Mouse (Mus musculus): ENCODE measurements around the gene Rasl11a. TPM values are rescaled to one million over a fixed set of nuclear protein-coding genes. Genes with fewer than 3 reads are reported as not detected.

Gene Rasl11a
- polyA plus RNA-seq (2015; fragmentation: Nextera tagmentation; extraction: Ambion mirVana), result 2.6 and 2.7 TPM in 2 replicates

GRCm38 (mm10) chr5:146844945-146845365 is at the start of gene Rasl11a:
Gene Rasl11a, plus strand, starts transcription at chr5:146845071.
- Histone ChIP-seq H3K36me3 (ENCODE audit: control insufficient read depth, insufficient read depth) (no peaks in the 10 kb centered on the region), H3K4me2 (ENCODE audit: low read depth, low read length) (peak within 1 kb of the TSS; percentile 82), H3K9me3 (replicated peaks; ENCODE audit: control insufficient read depth, low read length) (no peaks in the 10 kb centered on the region), H3K9ac (ENCODE audit: low read depth, low read length) (peak within 1 kb of the TSS; percentile 47), H3K27ac (ENCODE audit: low read length) (no peak within 1 kb of the TSS), H3K4me3 (ENCODE audit: low read depth, low read length) (peak within 1 kb of the TSS; percentile 59), H3K27me3 (ENCODE audit: control insufficient read depth, insufficient read depth, low read depth, low read length) (peaks cover 34% of the 10 kb centered on the region), H3K4me1 (ENCODE audit: control insufficient read depth, low read depth, low read length) (peaks cover 12% of the 10 kb centered on the region)
- WGBS (ENCODE audit: insufficient replicate concordance), result 1% methylated on average over 40 of the region's 40 CpGs
- ATAC-seq (ENCODE audit: low read depth), result peak; percentile 80

GRCm38 (mm10) chr5:146795728-146796127 is 49.1 kb upstream of the Rasl11a start:
- Histone ChIP-seq H3K27me3 (ENCODE audit: control insufficient read depth, insufficient read depth, low read depth, low read length) (no peaks in the 10 kb centered on the region), H3K4me2 (ENCODE audit: low read depth, low read length) (no peak overlapping the region), H3K36me3 (ENCODE audit: control insufficient read depth, insufficient read depth) (no peaks in the 10 kb centered on the region), H3K9ac (ENCODE audit: low read depth, low read length) (no peak overlapping the region), H3K4me3 (ENCODE audit: low read depth, low read length) (no peak overlapping the region), H3K27ac (ENCODE audit: low read length) (no peak overlapping the region), H3K9me3 (replicated peaks; ENCODE audit: control insufficient read depth, low read length) (no peaks in the 10 kb centered on the region), H3K4me1 (ENCODE audit: control insufficient read depth, low read depth, low read length) (peaks cover 29% of the 10 kb centered on the region)
- no peak for ATAC-seq (ENCODE audit: low read depth)
- 78% methylated on average over 13 of the region's 13 CpGs for WGBS (ENCODE audit: insufficient replicate concordance)

- Histone ChIP-seq H3K27ac (ENCODE audit: low read length) (no peak overlapping the region), H3K4me2 (ENCODE audit: low read depth, low read length) (no peak overlapping the region), H3K4me1 (ENCODE audit: control insufficient read depth, low read depth, low read length) (peaks cover 16% of the 10 kb centered on the region), H3K36me3 (ENCODE audit: control insufficient read depth, insufficient read depth) (no peaks in the 10 kb centered on the region), H3K4me3 (ENCODE audit: low read depth, low read length) (no peak overlapping the region), H3K27me3 (ENCODE audit: control insufficient read depth, insufficient read depth, low read depth, low read length) (no peaks in the 10 kb centered on the region), H3K9me3 (replicated peaks; ENCODE audit: control insufficient read depth, low read length) (no peaks in the 10 kb centered on the region), H3K9ac (ENCODE audit: low read depth, low read length) (no peak overlapping the region)
- 49% methylated on average over 9 of the region's 9 CpGs for WGBS (ENCODE audit: insufficient replicate concordance)
- no peak for ATAC-seq (ENCODE audit: low read depth)
These were observed 46.8 kb upstream of the Rasl11a start for GRCm38 (mm10) chr5:146798031-146798430.

- 26% methylated on average over 8 of the region's 8 CpGs for WGBS (ENCODE audit: insufficient replicate concordance)
- H3K4me2 ChIP-seq (ENCODE audit: low read depth, low read length), result no peak overlapping the region
These were observed 38.9 kb upstream of the Rasl11a start for GRCm38 (mm10) chr5:146806004-146806430.

GRCm38 (mm10) chr5:146809951-146810350 is 34.9 kb upstream of the Rasl11a start:
- WGBS (ENCODE audit: insufficient replicate concordance), result 54% methylated on average over 5 of the region's 5 CpGs
- Histone ChIP-seq H3K9me3 (replicated peaks; ENCODE audit: control insufficient read depth, low read length) (no peaks in the 10 kb centered on the region), H3K9ac (ENCODE audit: low read depth, low read length) (no peak overlapping the region), H3K4me2 (ENCODE audit: low read depth, low read length) (no peak overlapping the region), H3K27me3 (ENCODE audit: control insufficient read depth, insufficient read depth, low read depth, low read length) (no peaks in the 10 kb centered on the region), H3K4me1 (ENCODE audit: control insufficient read depth, low read depth, low read length) (no peaks in the 10 kb centered on the region), H3K27ac (ENCODE audit: low read length) (no peak overlapping the region), H3K4me3 (ENCODE audit: low read depth, low read length) (no peak overlapping the region), H3K36me3 (ENCODE audit: control insufficient read depth, insufficient read depth) (no peaks in the 10 kb centered on the region)
- no peak for ATAC-seq (ENCODE audit: low read depth)

More at GRCm38 (mm10) chr5:146806004-146806430, 38.9 kb upstream of the Rasl11a start:
- Histone ChIP-seq H3K27ac (ENCODE audit: low read length) (no peak overlapping the region), H3K4me1 (ENCODE audit: control insufficient read depth, low read depth, low read length) (no peaks in the 10 kb centered on the region), H3K36me3 (ENCODE audit: control insufficient read depth, insufficient read depth) (no peaks in the 10 kb centered on the region), H3K27me3 (ENCODE audit: control insufficient read depth, insufficient read depth, low read depth, low read length) (no peaks in the 10 kb centered on the region), H3K9ac (ENCODE audit: low read depth, low read length) (no peak overlapping the region), H3K4me3 (ENCODE audit: low read depth, low read length) (no peak overlapping the region), H3K9me3 (replicated peaks; ENCODE audit: control insufficient read depth, low read length) (no peaks in the 10 kb centered on the region)
- no peak; the same call in 1 of the 2 replicates for ATAC-seq (ENCODE audit: low read depth)

- no peak overlapping the region for H3K9ac ChIP-seq (ENCODE audit: low read depth, low read length)
- no peaks in the 10 kb centered on the region for H3K4me1 ChIP-seq (ENCODE audit: control insufficient read depth, low read depth, low read length)
- H3K36me3 ChIP-seq (ENCODE audit: control insufficient read depth, insufficient read depth), result no peaks in the 10 kb centered on the region
- ATAC-seq (ENCODE audit: low read depth), result no peak
- no peak overlapping the region for H3K4me3 ChIP-seq (ENCODE audit: low read depth, low read length)
- no peak overlapping the region for H3K4me2 ChIP-seq (ENCODE audit: low read depth, low read length)
- WGBS (ENCODE audit: insufficient replicate concordance), result 78% methylated on average over 5 of the region's 5 CpGs
- no peak overlapping the region for H3K27ac ChIP-seq (ENCODE audit: low read length)
- H3K27me3 ChIP-seq (ENCODE audit: control insufficient read depth, insufficient read depth, low read depth, low read length), result no peaks in the 10 kb centered on the region
- H3K9me3 ChIP-seq (replicated peaks; ENCODE audit: control insufficient read depth, low read length), result no peaks in the 10 kb centered on the region
These were observed 32.0 kb upstream of the Rasl11a start for GRCm38 (mm10) chr5:146812866-146813265.

- no peak for ATAC-seq (ENCODE audit: low read depth)
- H3K9ac ChIP-seq (ENCODE audit: low read depth, low read length), result no peak overlapping the region
- WGBS (ENCODE audit: insufficient replicate concordance), result 61% methylated on average over 4 of the region's 4 CpGs
These were observed 31.4 kb upstream of the Rasl11a start for GRCm38 (mm10) chr5:146813421-146813820.

GRCm38 (mm10) chr5:146815394-146815793 is 29.5 kb upstream of the Rasl11a start:
- Histone ChIP-seq H3K4me3 (ENCODE audit: low read depth, low read length) (no peak overlapping the region), H3K27ac (ENCODE audit: low read length) (no peak overlapping the region), H3K36me3 (ENCODE audit: control insufficient read depth, insufficient read depth) (no peaks in the 10 kb centered on the region), H3K9ac (ENCODE audit: low read depth, low read length) (no peak overlapping the region), H3K4me1 (ENCODE audit: control insufficient read depth, low read depth, low read length) (no peaks in the 10 kb centered on the region), H3K4me2 (ENCODE audit: low read depth, low read length) (no peak overlapping the region), H3K27me3 (ENCODE audit: control insufficient read depth, insufficient read depth, low read depth, low read length) (no peaks in the 10 kb centered on the region), H3K9me3 (replicated peaks; ENCODE audit: control insufficient read depth, low read length) (no peaks in the 10 kb centered on the region)
- WGBS (ENCODE audit: insufficient replicate concordance), result 42% methylated on average over 4 of the region's 4 CpGs
- ATAC-seq (ENCODE audit: low read depth), result no peak

More at GRCm38 (mm10) chr5:146813421-146813820, 31.4 kb upstream of the Rasl11a start:
- Histone ChIP-seq H3K4me3 (ENCODE audit: low read depth, low read length) (no peak overlapping the region), H3K9me3 (replicated peaks; ENCODE audit: control insufficient read depth, low read length) (no peaks in the 10 kb centered on the region), H3K36me3 (ENCODE audit: control insufficient read depth, insufficient read depth) (no peaks in the 10 kb centered on the region), H3K27me3 (ENCODE audit: control insufficient read depth, insufficient read depth, low read depth, low read length) (no peaks in the 10 kb centered on the region), H3K4me2 (ENCODE audit: low read depth, low read length) (no peak overlapping the region), H3K27ac (ENCODE audit: low read length) (no peak overlapping the region), H3K4me1 (ENCODE audit: control insufficient read depth, low read depth, low read length) (no peaks in the 10 kb centered on the region)

- no peak overlapping the region for H3K9ac ChIP-seq (ENCODE audit: low read depth, low read length)
- no peak overlapping the region for H3K27ac ChIP-seq (ENCODE audit: low read length)
- 76% methylated on average over 8 of the region's 8 CpGs for WGBS (ENCODE audit: insufficient replicate concordance)
- no peaks in the 10 kb centered on the region for H3K27me3 ChIP-seq (ENCODE audit: control insufficient read depth, insufficient read depth, low read depth, low read length)
- no peak overlapping the region for H3K4me3 ChIP-seq (ENCODE audit: low read depth, low read length)
- no peaks in the 10 kb centered on the region for H3K4me1 ChIP-seq (ENCODE audit: control insufficient read depth, low read depth, low read length)
- H3K9me3 ChIP-seq (replicated peaks; ENCODE audit: control insufficient read depth, low read length), result no peaks in the 10 kb centered on the region
- no peak for ATAC-seq (ENCODE audit: low read depth)
- no peaks in the 10 kb centered on the region for H3K36me3 ChIP-seq (ENCODE audit: control insufficient read depth, insufficient read depth)
- no peak overlapping the region for H3K4me2 ChIP-seq (ENCODE audit: low read depth, low read length)
These were observed 27.3 kb upstream of the Rasl11a start for GRCm38 (mm10) chr5:146817583-146817982.
